Mouse (Mus musculus) MEL (cell line): ENCODE measurements around the gene Cenpc1. TPM values are rescaled to one million over a fixed set of nuclear protein-coding genes. Genes with fewer than 3 reads are reported as not detected.
A peak's percentile ranks its signal among the peaks of the same experiment; 100 is the strongest.

Experiments
- DNase-seq: peaks from one replicate; pipeline ENCODE4 v3.0.0; 2011; ENCODE audit warnings: low read depth, low spot score
- H3K27ac ChIP-seq: 2 replicates; pipeline ENCODE4 v1.5.1; 2012; ENCODE audit warnings: low read depth, mild to moderate bottlenecking, control low read depth, low read length, moderate library complexity; ENCODE audit not compliant: control insufficient read depth
- H3K27me3 ChIP-seq, 2 experiments: fragments of 150-350 bp in 1 of 2; sonication (generic) in 1 of 2; 2 replicates each; pipeline ENCODE4 v1.6.1; 2012; ENCODE audit warnings: low read length in 2 of 2, mild to moderate bottlenecking in 2 of 2, improper control_type of control experiment in 1 of 2, moderate library complexity in 1 of 2; ENCODE audit not compliant: insufficient read depth in 2 of 2, control insufficient read depth in 1 of 2
- H3K36me3 ChIP-seq, 2 experiments: 2 replicates each; pipeline ENCODE4 v1.6.1; 2012 to 2014; ENCODE audit warnings: low read length in 2 of 2, improper control_type of control experiment in 1 of 2, inconsistent platforms in 1 of 2, mild to moderate bottlenecking in 1 of 2; ENCODE audit not compliant: insufficient read depth in 2 of 2, control insufficient read depth in 1 of 2
- H3K4me1 ChIP-seq, 2 experiments: fragments of 150-350 bp in 1 of 2; sonication (generic) in 1 of 2; 2 replicates each; pipeline ENCODE4 v1.6.1; 2012; ENCODE audit warnings: low read length in 2 of 2, improper control_type of control experiment in 1 of 2, mild to moderate bottlenecking in 1 of 2; ENCODE audit not compliant: insufficient read depth in 2 of 2, control insufficient read depth in 1 of 2
- H3K4me3 ChIP-seq, 2 experiments: fragments of 150-350 bp in 1 of 2; sonication (generic) in 1 of 2; 2 replicates each; pipeline ENCODE4 v1.5.1; 2012; ENCODE audit warnings: low read depth in 2 of 2, low read length in 2 of 2, mild to moderate bottlenecking in 2 of 2, moderate library complexity in 2 of 2, control low read depth in 1 of 2, improper control_type of control experiment in 1 of 2; ENCODE audit not compliant: control insufficient read depth in 1 of 2, insufficient read depth in 1 of 2
- H3K79me2 ChIP-seq: 2 replicates; pipeline ENCODE4 v1.6.1; 2012; ENCODE audit warnings: mild to moderate bottlenecking, low read length, moderate library complexity; ENCODE audit not compliant: control insufficient read depth, poor library complexity, insufficient read depth
- H3K9ac ChIP-seq: 2 replicates; pipeline ENCODE4 v1.6.1; 2012; ENCODE audit warnings: low read depth, mild to moderate bottlenecking, control low read depth, low read length, moderate library complexity; ENCODE audit not compliant: control insufficient read depth, poor library complexity, severe bottlenecking
- H3K9me3 ChIP-seq: fragments of 150-350 bp; sonication (generic); replicated peaks from 2 replicates; pipeline ENCODE4 v1.6.1; 2012; ENCODE audit warnings: mild to moderate bottlenecking, low read length, improper control_type of control experiment, moderate library complexity; ENCODE audit not compliant: insufficient read depth
- CTCF ChIP-seq, 3 experiments: IDR thresholded peaks in 2 of 3; conservative IDR thresholded peaks in 1 of 3; 2 replicates each; pipeline ENCODE4 v1.5.1; 2011 to 2012; ENCODE audit warnings: low read length in 3 of 3, low read depth in 2 of 3, mild to moderate bottlenecking in 2 of 3, improper control_type of control experiment in 1 of 3, inconsistent platforms in 1 of 3, mixed read lengths in 1 of 3, moderate library complexity in 1 of 3; ENCODE audit not compliant: control insufficient read depth in 1 of 3, insufficient read depth in 1 of 3, poor library complexity in 1 of 3, severe bottlenecking in 1 of 3
- EP300 ChIP-seq, 2 experiments: IDR thresholded peaks; 2 replicates each; pipeline ENCODE4 v1.6.1; 2011; ENCODE audit warnings: improper control_type of control experiment in 2 of 2, low read length in 2 of 2, low read depth in 1 of 2, mild to moderate bottlenecking in 1 of 2
- GABPA ChIP-seq: IDR thresholded peaks from 2 replicates; pipeline ENCODE4 v1.6.1; 2012; ENCODE audit warnings: low read depth, mild to moderate bottlenecking, inconsistent platforms, low read length, improper control_type of control experiment, moderate library complexity
- GATA1 ChIP-seq: IDR thresholded peaks from 2 replicates; pipeline ENCODE4 v1.6.1; 2011; ENCODE audit warnings: low read depth, low read length, improper control_type of control experiment
- HCFC1 ChIP-seq: IDR thresholded peaks from 2 replicates; pipeline ENCODE4 v1.6.1; 2012; ENCODE audit warnings: low read depth, mild to moderate bottlenecking, inconsistent platforms, low read length, improper control_type of control experiment, moderate library complexity
- JUND ChIP-seq: IDR thresholded peaks from 2 replicates; pipeline ENCODE4 v1.6.1; 2011; ENCODE audit warnings: low read depth, mild to moderate bottlenecking, improper control_type of control experiment, low read length
- MEF2A ChIP-seq: IDR thresholded peaks from 2 replicates; pipeline ENCODE4 v1.6.1; 2014; ENCODE audit warnings: low read depth, mild to moderate bottlenecking, inconsistent platforms, low read length, improper control_type of control experiment; ENCODE audit not compliant: poor library complexity, insufficient replicate concordance, severe bottlenecking; ENCODE audit errors: extremely low read depth
- MXI1 ChIP-seq: IDR thresholded peaks from 2 replicates; pipeline ENCODE4 v1.6.1; 2011; ENCODE audit warnings: mild to moderate bottlenecking, low read depth, low read length, improper control_type of control experiment
- MYC ChIP-seq: IDR thresholded peaks from 2 replicates; pipeline ENCODE4 v1.6.1; 2011; ENCODE audit warnings: low read depth, mild to moderate bottlenecking, low read length, improper control_type of control experiment, moderate library complexity
- POLR2A ChIP-seq, 2 experiments: IDR thresholded peaks; 2 replicates each; pipeline ENCODE4 v1.6.1; 2011 to 2012; ENCODE audit warnings: low read length in 2 of 2, mild to moderate bottlenecking in 2 of 2, control low read depth in 1 of 2, improper control_type of control experiment in 1 of 2, low read depth in 1 of 2, moderate library complexity in 1 of 2; ENCODE audit not compliant: control insufficient read depth in 1 of 2, insufficient read depth in 1 of 2, poor library complexity in 1 of 2
- POLR2AphosphoS5 ChIP-seq: IDR thresholded peaks from 2 replicates; pipeline ENCODE4 v1.6.1; 2012; ENCODE audit warnings: low read depth, borderline replicate concordance, mild to moderate bottlenecking, inconsistent platforms, low read length, moderate library complexity, mixed read lengths
- RAD21 ChIP-seq: IDR thresholded peaks from 2 replicates; pipeline ENCODE4 v1.6.1; 2011; ENCODE audit warnings: mild to moderate bottlenecking, low read depth, low read length, improper control_type of control experiment
- SMC3 ChIP-seq: IDR thresholded peaks from 2 replicates; pipeline ENCODE4 v1.6.1; 2011; ENCODE audit warnings: low read depth, low read length, improper control_type of control experiment
- TAL1 ChIP-seq: IDR thresholded peaks from 2 replicates; pipeline ENCODE4 v1.6.1; 2012; ENCODE audit warnings: mild to moderate bottlenecking, inconsistent platforms, low read length, moderate library complexity, mixed read lengths
- TBP ChIP-seq: IDR thresholded peaks from 2 replicates; pipeline ENCODE4 v1.8.0; 2011; ENCODE audit warnings: low read depth, low read length, improper control_type of control experiment
- TCF12 ChIP-seq: IDR thresholded peaks from 2 replicates; pipeline ENCODE4 v1.6.1; 2014; ENCODE audit warnings: low read depth, mild to moderate bottlenecking, inconsistent platforms, low read length, improper control_type of control experiment, moderate library complexity
- ZC3H11A ChIP-seq: IDR thresholded peaks from 2 replicates; pipeline ENCODE4 v1.6.1; 2012; ENCODE audit warnings: low read depth, mild to moderate bottlenecking, inconsistent platforms, low read length, improper control_type of control experiment
- polyA plus RNA-seq, 2 experiments: library from polyadenylated mRNA; stranded (reverse) in 1 of 2; unstranded in 1 of 2; fragments of >175 nt in 1 of 2; fragments of >200 nt in 1 of 2; gene quantifications; 2 replicates each; pipeline versions ENCODE4 v1.2.1 to v1.2.4; 2012; ENCODE audit warnings: low replicate concordance in 2 of 2, low read depth in 1 of 2; ENCODE audit not compliant: insufficient read length in 2 of 2, insufficient read depth in 1 of 2, missing spikeins in 1 of 2
- total RNA-seq: library from RNA; depleted of rRNA; stranded (reverse); fragments of 300-350 nt; gene quantifications from 2 replicates; pipeline ENCODE4 v1.2.3, GENCODE M21; 2012

The Cenpc1 gene
- total and polyA plus RNA-seq, 3 experiments = 9.6 to 12.6 TPM; not detected in 1

DNA sequence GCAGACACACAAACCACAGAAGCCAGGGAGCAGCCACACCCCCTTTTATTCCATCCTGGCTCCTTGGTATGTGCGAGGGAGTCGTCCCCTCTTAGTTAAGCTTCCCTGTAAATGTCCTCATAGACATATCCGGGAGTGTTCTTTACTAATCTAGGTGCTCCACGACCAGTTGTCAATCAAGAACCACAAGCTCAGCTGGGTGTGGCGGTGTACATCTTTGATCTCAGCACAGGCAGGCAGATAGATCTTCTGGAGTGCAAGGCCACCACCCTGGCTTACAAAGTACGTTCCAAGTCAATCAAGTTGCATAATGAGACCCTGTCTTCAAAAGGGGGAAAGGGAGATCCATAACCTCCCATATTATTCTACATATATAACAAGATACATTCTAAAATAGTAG, 3.7 kb upstream of the Cenpc1 start (continued):
- TF ChIP-seq MEF2A = no peak

DNA sequence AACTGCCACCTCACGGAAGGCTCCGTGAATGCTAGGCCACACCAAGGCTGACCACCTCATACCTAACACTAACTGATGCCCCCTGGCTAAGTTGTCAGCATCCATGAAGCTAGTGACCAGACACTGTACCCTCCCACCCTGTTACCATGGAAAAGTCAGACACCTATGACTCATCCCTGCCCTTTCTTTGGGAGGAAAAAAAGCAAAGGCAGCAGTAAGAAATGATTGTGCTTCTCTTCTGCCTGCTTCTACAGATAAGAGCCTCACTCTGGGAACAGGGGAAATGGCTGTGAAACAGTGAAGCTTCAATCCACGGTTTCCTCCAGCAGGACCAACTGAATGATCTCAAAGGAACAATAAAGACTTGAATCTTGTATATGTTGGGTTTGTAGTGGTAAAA, 3.1 kb upstream of the Cenpc1 start:
- H3K79me2 ChIP-seq = peaks cover 5% of the 10 kb centered on the region; the same call in 1 of the 2 replicates
- DNase-seq = peak; percentile 65
- H3K9ac ChIP-seq = no peak overlapping the region
- H3K27ac ChIP-seq = no peak overlapping the region
- TF ChIP-seq MYC = no peak
- TF ChIP-seq JUND = 0 out of 2 replicates have a peak, but pooled peaks have one; percentile 62
- no peak for TF ChIP-seq HCFC1
- TF ChIP-seq EP300 (IDR thresholded peaks at IDR 0.05; ENCODE audit: low read depth in 1 of 2, low read length in 2 of 2) = peak in 1 of 2 experiments; percentile 33; a peak in 1 of 4 replicates
- TF ChIP-seq GATA1 = peak; percentile 65
- peak; percentile 72 for TF ChIP-seq TAL1
- TF ChIP-seq GABPA = no peak
- no peak for TF ChIP-seq MXI1
- no peak for TF ChIP-seq TCF12
- H3K4me1 ChIP-seq = peaks cover 5 to 10% of the 10 kb centered on the region in 2 experiments
- peaks cover 0 to 20% of the 10 kb centered on the region in 2 experiments; a peak in 2 of 4 replicates for H3K36me3 ChIP-seq
- H3K27me3 ChIP-seq = no peaks in the 10 kb centered on the region
- no peaks in the 10 kb centered on the region for H3K9me3 ChIP-seq
- H3K4me3 ChIP-seq = no peak overlapping the region

DNA sequence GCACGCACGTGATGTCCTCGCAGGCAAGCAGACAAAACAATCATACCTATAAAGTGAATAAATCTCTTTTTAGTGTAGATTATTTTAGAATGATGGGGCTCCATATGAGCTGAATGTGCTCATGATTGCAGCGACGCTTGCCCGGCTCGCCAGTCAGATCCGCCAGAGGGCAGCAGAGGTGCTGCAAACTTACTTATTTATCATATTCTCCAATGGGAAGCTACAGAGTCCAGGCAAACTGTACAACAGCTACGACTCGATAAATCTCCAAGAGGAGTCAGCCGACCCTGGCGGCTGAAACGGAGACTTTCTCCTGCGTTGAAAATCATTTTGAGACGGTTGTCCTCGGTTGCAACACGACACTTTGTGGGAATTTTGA, 1.2 kb upstream of the Cenpc1 start:
- Histone ChIP-seq H3K4me1 (peaks cover 5 to 6% of the 10 kb centered on the region in 2 experiments), H3K36me3 (peaks cover 0 to 23% of the 10 kb centered on the region in 2 experiments; a peak in 2 of 4 replicates), H3K9me3 (no peaks in the 10 kb centered on the region), H3K27me3 (no peaks in the 10 kb centered on the region), H3K4me3 (peak overlapping the region; percentile 67 to 87), H3K79me2 (peaks cover 10% of the 10 kb centered on the region), H3K27ac (peak overlapping the region; percentile 12; the same call in 1 of the 2 replicates), H3K9ac (peak overlapping the region; percentile 49)
- TF ChIP-seq CTCF (IDR thresholded peaks at IDR 0.05 in 2 of 3, conservative IDR thresholded peaks at IDR 0.05 in 1 of 3; ENCODE audit: control insufficient read depth in 1 of 3, insufficient read depth in 1 of 3, low read depth in 2 of 3, low read length in 3 of 3, poor library complexity in 1 of 3, severe bottlenecking in 1 of 3) (peak; percentile 79 to 90 (median 90)), TAL1 (no peak), MXI1 (peak; percentile 55), ZC3H11A (peak; percentile 66), RAD21 (peak; percentile 80), MYC (0 out of 2 replicates have a peak, but pooled peaks have one; percentile 13), POLR2AphosphoS5 (no peak), POLR2A (IDR thresholded peaks at IDR 0.05; ENCODE audit: control insufficient read depth in 1 of 2, insufficient read depth in 1 of 2, low read depth in 1 of 2, low read length in 2 of 2, poor library complexity in 1 of 2) (no peak; a peak in 1 of 4 replicates), GATA1 (peak; percentile 37; the same call in 1 of the 2 replicates), SMC3 (peak; percentile 89), TBP (peak; percentile 10; the same call in 1 of the 2 replicates)
- DNase-seq = peak; percentile 92
